Mouse (Mus musculus) embryonic facial prominence, embryonic 11.5 days (tissue): ENCODE measurements at regions not wholly inside any gene's neighbourhood (a gene's known extent, or its start where the extent isn't known, plus 50 kb on each side); places are given as distances from the start of the nearest gene placed in this dataset.

ENCODE experiments used
- ATAC-seq: fragments of 200-750 bp; cut with Nextera tagmentation; replicated peaks from 2 replicates; pipeline ENCODE4 v1.8.0; 2017; ENCODE audit warnings: low read depth; ENCODE audit not compliant: insufficient number of reproducible peaks, low FRiP score, low TSS enrichment
- DNase-seq: peaks from one replicate; pipeline ENCODE4 v3.0.0-alpha.2; 2015; ENCODE audit warnings: low spot score
- H3K27ac ChIP-seq: fragments of 300-500 bp; sonication (generic); replicated peaks from 2 replicates; pipeline ENCODE4 v1.5.1; 2014; ENCODE audit warnings: mild to moderate bottlenecking, low read depth, low read length, control low read depth
- H3K27me3 ChIP-seq: fragments of 300-500 bp; sonication (generic); 2 replicates; pipeline ENCODE4 v1.6.1; 2014; ENCODE audit warnings: mild to moderate bottlenecking, low read length, moderate library complexity, mixed read lengths; ENCODE audit not compliant: control insufficient read depth, insufficient read depth
- H3K36me3 ChIP-seq: fragments of 300-500 bp; sonication (generic); replicated peaks from 2 replicates; pipeline ENCODE4 v1.6.1; 2014; ENCODE audit warnings: low read depth, mild to moderate bottlenecking, low read length, moderate library complexity, mixed read lengths; ENCODE audit not compliant: control insufficient read depth, insufficient read depth
- H3K4me1 ChIP-seq: fragments of 300-500 bp; sonication (generic); 2 replicates; pipeline ENCODE4 v1.6.1; 2014; ENCODE audit warnings: low read length, mixed read lengths; ENCODE audit not compliant: control insufficient read depth, insufficient read depth
- H3K4me2 ChIP-seq: fragments of 300-500 bp; sonication (generic); 2 replicates; pipeline ENCODE4 v1.6.1; 2014; ENCODE audit warnings: low read depth, mild to moderate bottlenecking, control low read depth, low read length, moderate library complexity
- H3K4me3 ChIP-seq: fragments of 300-500 bp; sonication (generic); 2 replicates; pipeline ENCODE4 v1.5.1; 2014; ENCODE audit warnings: low read depth, low read length, control low read depth
- H3K9ac ChIP-seq: fragments of 300-500 bp; sonication (generic); replicated peaks from 2 replicates; pipeline ENCODE4 v1.6.1; 2014; ENCODE audit warnings: mild to moderate bottlenecking, control low read depth, low read length
- H3K9me3 ChIP-seq: fragments of 300-500 bp; sonication (generic); replicated peaks from 2 replicates; pipeline ENCODE4 v1.6.1; 2016; ENCODE audit warnings: mild to moderate bottlenecking, low read length, inconsistent platforms, mixed read lengths; ENCODE audit not compliant: control insufficient read depth
- WGBS: fragments of 180-500 bp; shearing (Covaris S2); extraction: QIAGEN DNeasy Blood & Tissue Kit; methylation state at CpG from one replicate; pipeline ENCODE4 v1.1.7; 2014; 5-methylcytosine and 5-hydroxymethylcytosine counted together

DNA sequence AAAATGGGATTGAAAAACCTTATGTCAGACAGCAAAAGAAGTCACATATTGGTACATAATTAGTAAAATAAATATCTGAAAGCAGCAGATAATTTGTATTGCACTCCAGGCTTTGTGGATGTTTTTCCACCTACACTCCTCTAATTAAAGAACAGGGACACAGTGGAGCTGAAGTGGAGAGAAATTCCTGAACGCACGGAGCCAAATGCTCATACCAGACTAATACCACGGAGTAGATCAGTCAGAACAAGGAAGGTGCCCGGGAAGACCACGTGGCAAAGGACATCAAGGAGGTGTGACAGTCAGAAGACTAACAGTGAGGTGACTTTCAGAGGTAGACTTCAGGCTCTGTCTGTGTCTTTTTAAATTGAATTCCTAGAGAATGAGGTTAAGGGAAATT is 268.0 kb upstream of the Pik3r1 start:
- no peaks in the 10 kb centered on the region for H3K36me3 ChIP-seq
- H3K4me2 ChIP-seq = no peak overlapping the region
- H3K27ac ChIP-seq = no peak overlapping the region
- ATAC-seq (no peak), DNase-seq (no peak)
- no peak overlapping the region for H3K9ac ChIP-seq
- H3K27me3 ChIP-seq = no peaks in the 10 kb centered on the region
- no peak overlapping the region for H3K4me3 ChIP-seq
- H3K9me3 ChIP-seq = no peaks in the 10 kb centered on the region
- WGBS = 70% methylated on average over 5 of the region's 5 CpGs
- no peaks in the 10 kb centered on the region for H3K4me1 ChIP-seq

- no peak overlapping the region for H3K4me3 ChIP-seq
- ATAC-seq (no peak), DNase-seq (no peak)
- WGBS = 70% methylated on average over 7 of the region's 7 CpGs
- no peaks in the 10 kb centered on the region for H3K27me3 ChIP-seq
- no peaks in the 10 kb centered on the region for H3K9me3 ChIP-seq
- H3K9ac ChIP-seq = no peak overlapping the region
- no peak overlapping the region for H3K4me2 ChIP-seq
- no peaks in the 10 kb centered on the region for H3K4me1 ChIP-seq
- no peak overlapping the region for H3K27ac ChIP-seq
- H3K36me3 ChIP-seq = no peaks in the 10 kb centered on the region
Observed at GRCm38 (mm10) chr13:102036819-102037624, 269.0 kb upstream of the Pik3r1 start.

- no peaks in the 10 kb centered on the region for H3K4me1 ChIP-seq
- H3K4me3 ChIP-seq = no peak overlapping the region
- WGBS = 85% methylated on average over 3 of the region's 3 CpGs
- DNase-seq = no peak
- no peaks in the 10 kb centered on the region for H3K27me3 ChIP-seq
- H3K9ac ChIP-seq = no peak overlapping the region
- ATAC-seq = no peak
- no peaks in the 10 kb centered on the region for H3K9me3 ChIP-seq
- no peak overlapping the region for H3K4me2 ChIP-seq
- H3K36me3 ChIP-seq = no peaks in the 10 kb centered on the region
- H3K27ac ChIP-seq = no peak overlapping the region
Observed at GRCm38 (mm10) chr13:102060213-102060612, 292.2 kb upstream of the Pik3r1 start.

GRCm38 (mm10) chr13:102064590-102065273 is 296.7 kb upstream of the Pik3r1 start:
- DNase-seq = no peak
- no peak for ATAC-seq

GRCm38 (mm10) chr13:102065274-102065640 is 297.2 kb upstream of the Pik3r1 start:
- Histone ChIP-seq H3K4me2 (no peak overlapping the region), H3K4me3 (no peak overlapping the region), H3K9me3 (no peaks in the 10 kb centered on the region), H3K27me3 (no peaks in the 10 kb centered on the region), H3K27ac (no peak overlapping the region), H3K36me3 (no peaks in the 10 kb centered on the region), H3K4me1 (no peaks in the 10 kb centered on the region), H3K9ac (no peak overlapping the region)
- no peak for DNase-seq
- ATAC-seq = no peak
- WGBS = 84% methylated on average over 5 of the region's 5 CpGs

More at GRCm38 (mm10) chr13:102064590-102065273, 296.7 kb upstream of the Pik3r1 start:
- Histone ChIP-seq H3K9ac (no peak overlapping the region), H3K4me3 (no peak overlapping the region), H3K4me2 (no peak overlapping the region), H3K9me3 (no peaks in the 10 kb centered on the region), H3K27ac (no peak overlapping the region), H3K27me3 (no peaks in the 10 kb centered on the region), H3K4me1 (no peaks in the 10 kb centered on the region), H3K36me3 (no peaks in the 10 kb centered on the region)
- WGBS = 68% methylated on average over 7 of the region's 7 CpGs

DNA sequence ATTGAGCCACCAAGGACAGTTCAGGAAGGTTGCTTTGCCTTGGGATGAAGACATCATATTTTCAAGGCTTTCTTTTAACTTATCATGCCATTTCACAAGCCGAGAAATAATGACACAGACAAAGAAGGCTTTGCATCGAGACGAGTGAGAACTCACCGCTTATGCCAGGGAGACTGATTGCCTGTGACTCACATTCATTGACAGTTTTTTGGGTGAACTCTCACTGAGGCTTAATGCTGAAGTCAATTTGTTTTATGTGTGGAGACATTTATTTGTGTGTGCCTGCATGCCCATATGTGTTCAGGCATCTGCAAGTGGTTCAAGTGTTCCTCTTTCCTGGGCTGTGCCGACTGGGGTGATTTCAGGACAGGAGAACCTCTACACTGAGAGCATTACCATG is 297.8 kb upstream of the Pik3r1 start:
- H3K4me1 ChIP-seq = no peaks in the 10 kb centered on the region
- 93% methylated on average over 5 of the region's 5 CpGs for WGBS
- ATAC-seq = no peak
- no peaks in the 10 kb centered on the region for H3K9me3 ChIP-seq
- no peak for DNase-seq
- no peaks in the 10 kb centered on the region for H3K27me3 ChIP-seq
- no peak overlapping the region for H3K27ac ChIP-seq
- H3K36me3 ChIP-seq = no peaks in the 10 kb centered on the region
- no peak overlapping the region for H3K4me2 ChIP-seq
- H3K9ac ChIP-seq = no peak overlapping the region
- no peak overlapping the region for H3K4me3 ChIP-seq

DNA sequence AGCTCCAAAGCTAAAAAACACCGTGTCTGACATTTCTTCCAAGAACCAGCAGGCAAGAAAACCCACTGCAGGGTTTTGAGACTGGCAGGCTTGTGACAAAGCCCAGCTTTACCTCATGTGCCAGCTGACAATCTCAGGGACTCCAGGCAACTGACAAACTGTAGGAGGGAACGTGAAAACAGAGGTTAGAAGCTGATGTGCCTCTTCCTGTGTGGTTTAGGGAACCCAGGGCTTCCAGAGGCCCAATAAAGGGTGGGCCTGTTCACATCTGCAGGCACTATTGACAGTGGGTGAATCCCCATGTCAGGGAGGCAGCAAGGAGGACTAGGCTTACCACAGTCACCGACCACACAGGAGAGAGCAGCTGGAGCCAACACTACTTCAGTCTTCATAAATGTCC is 302.7 kb upstream of the Pik3r1 start:
- Histone ChIP-seq H3K9ac (no peak overlapping the region), H3K4me1 (no peaks in the 10 kb centered on the region), H3K9me3 (no peaks in the 10 kb centered on the region), H3K27me3 (no peaks in the 10 kb centered on the region), H3K4me2 (no peak overlapping the region), H3K36me3 (no peaks in the 10 kb centered on the region), H3K4me3 (no peak overlapping the region), H3K27ac (no peak overlapping the region)
- DNase-seq = peak; percentile 4
- ATAC-seq = no peak
- WGBS = 41% methylated on average over 3 of the region's 3 CpGs

DNA sequence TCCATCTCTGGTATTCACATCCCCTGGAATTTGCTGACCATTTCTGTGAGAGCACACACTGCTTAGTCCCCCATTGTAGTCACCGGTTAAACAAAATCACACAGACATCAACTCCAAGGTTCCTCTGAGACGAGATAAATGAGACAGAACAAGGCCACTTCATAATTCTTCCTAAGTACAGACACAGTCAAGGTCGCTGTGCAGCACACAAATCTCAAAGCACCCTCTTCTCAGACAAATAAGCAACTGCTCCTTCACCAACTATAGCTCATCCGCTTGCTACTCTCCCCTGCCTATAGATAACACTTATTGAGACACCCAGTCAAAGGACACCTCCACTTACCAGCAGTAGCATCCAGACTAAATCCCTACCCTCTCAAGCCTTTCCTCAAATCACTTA is 304.3 kb upstream of the Pik3r1 start:
- no peaks in the 10 kb centered on the region for H3K4me1 ChIP-seq
- H3K27ac ChIP-seq = no peak overlapping the region
- H3K4me3 ChIP-seq = no peak overlapping the region
- H3K9ac ChIP-seq = no peak overlapping the region
- no peaks in the 10 kb centered on the region for H3K9me3 ChIP-seq
- H3K27me3 ChIP-seq = no peaks in the 10 kb centered on the region
- DNase-seq (no peak), ATAC-seq (no peak)
- H3K36me3 ChIP-seq = no peaks in the 10 kb centered on the region
- H3K4me2 ChIP-seq = no peak overlapping the region
- 82% methylated on average over 4 of the region's 4 CpGs for WGBS
